Mouse (Mus musculus) C2C12 (cell line): ENCODE measurements around the gene Ren1. TPM values are rescaled to one million over a fixed set of nuclear protein-coding genes. Genes with fewer than 3 reads are reported as not detected.

Experiments used
- H3K27me3 ChIP-seq: one replicate; pipeline ENCODE4 v1.6.1; 2011; ENCODE audit not compliant: control insufficient read depth, insufficient read depth, insufficient read length
- H3K36me3 ChIP-seq: one replicate; pipeline ENCODE4 v1.6.1; 2011; ENCODE audit not compliant: control insufficient read depth, insufficient read depth
- H3K4me3 ChIP-seq: one replicate; pipeline ENCODE4 v1.5.1; 2011; ENCODE audit warnings: mild to moderate bottlenecking, control low read depth; ENCODE audit not compliant: poor library complexity, insufficient read depth, severe bottlenecking
- H3K79me2 ChIP-seq: one replicate; pipeline ENCODE4 v1.6.1; 2011; ENCODE audit not compliant: control insufficient read depth, insufficient read depth
- H3K79me3 ChIP-seq: one replicate; pipeline ENCODE4 v1.6.1; 2011; ENCODE audit warnings: low read depth, control low read depth
- H3ac ChIP-seq: one replicate; pipeline ENCODE3; 2011; ENCODE audit warnings: low read depth; ENCODE audit not compliant: control insufficient read depth, insufficient read length
- CEBPB ChIP-seq: IDR thresholded peaks from one replicate; pipeline ENCODE4 v1.6.1; 2011; ENCODE audit warnings: low read depth, mild to moderate bottlenecking, control low read depth, moderate library complexity
- CTCF ChIP-seq: IDR thresholded peaks from one replicate; pipeline ENCODE4 v1.5.1; 2011; ENCODE audit not compliant: control insufficient read depth, insufficient read depth, insufficient read length
- FOSL1 ChIP-seq: IDR thresholded peaks from one replicate; pipeline ENCODE4 v1.8.0; 2011; ENCODE audit warnings: mild to moderate bottlenecking, low read length; ENCODE audit not compliant: poor library complexity, insufficient read depth, severe bottlenecking
- MAX ChIP-seq: IDR thresholded peaks from one replicate; pipeline ENCODE4 v1.6.1; 2011; ENCODE audit warnings: mild to moderate bottlenecking, control low read depth
- MYOD1 ChIP-seq: IDR thresholded peaks from one replicate; pipeline ENCODE4 v1.6.1; 2011; ENCODE audit warnings: low read depth; ENCODE audit not compliant: control insufficient read depth, insufficient read length
- MYOG ChIP-seq: IDR thresholded peaks from one replicate; pipeline ENCODE4 v1.6.1; 2011; ENCODE audit not compliant: control insufficient read depth, insufficient read length; ENCODE audit errors: extremely low read depth
- USF1 ChIP-seq: IDR thresholded peaks from one replicate; pipeline ENCODE4 v1.6.1; 2011; ENCODE audit warnings: low read depth, mild to moderate bottlenecking, control low read depth, moderate library complexity
- long read RNA-seq, 2 experiments: library from polyadenylated mRNA; unstranded; transcript quantifications; one replicate each; pipeline ENCODE4 v2.0.0; 2019 to 2020
- polyA plus RNA-seq: library from polyadenylated mRNA; unstranded; fragments of >200 nt; fragmentation: generic; extraction: Trizol; gene quantifications from one replicate; pipeline ENCODE4 v1.2.1, GENCODE M21; 2012; ENCODE audit warnings: missing spikeins

Gene Ren1
- not detected for polyA plus RNA-seq
- long read RNA-seq, experiment 1, result 0 reads
- long read RNA-seq, experiment 2, result 0 reads

GRCm38 (mm10) chr1:133350210-133350609 is at the start of gene Ren1:
Gene Ren1, plus strand, starts transcription at chr1:133350510.
- Histone ChIP-seq H3ac (no peak within 1 kb of the TSS), H3K4me3 (no peak within 1 kb of the TSS), H3K79me3 (no peaks in the 10 kb centered on the region), H3K79me2 (no peaks in the 10 kb centered on the region), H3K36me3 (no peaks in the 10 kb centered on the region), H3K27me3 (peaks cover 72% of the 10 kb centered on the region)
- TF ChIP-seq CTCF (no peak), USF1 (no peak), MYOG (no peak), MYOD1 (no peak), FOSL1 (no peak), CEBPB (no peak), MAX (no peak)

GRCm38 (mm10) chr1:133302540-133302939 is 47.8 kb upstream of the Ren1 start:
- TF ChIP-seq FOSL1 (no peak), CEBPB (no peak)
- Histone ChIP-seq H3K36me3 (no peaks in the 10 kb centered on the region), H3ac (no peak overlapping the region), H3K79me2 (no peaks in the 10 kb centered on the region), H3K79me3 (no peaks in the 10 kb centered on the region), H3K27me3 (no peaks in the 10 kb centered on the region), H3K4me3 (no peak overlapping the region)

GRCm38 (mm10) chr1:133306842-133307241 is 43.5 kb upstream of the Ren1 start:
- Histone ChIP-seq H3K4me3 (no peak overlapping the region), H3K79me2 (no peaks in the 10 kb centered on the region), H3ac (no peak overlapping the region), H3K79me3 (no peaks in the 10 kb centered on the region), H3K36me3 (no peaks in the 10 kb centered on the region), H3K27me3 (peaks cover 30% of the 10 kb centered on the region)
- TF ChIP-seq CTCF (peak; percentile 69), MYOG (no peak), MYOD1 (no peak), FOSL1 (no peak), USF1 (no peak), CEBPB (no peak)

GRCm38 (mm10) chr1:133307318-133307717 is 43.0 kb upstream of the Ren1 start:
- Histone ChIP-seq H3K36me3 (no peaks in the 10 kb centered on the region), H3ac (no peak overlapping the region), H3K27me3 (peaks cover 32% of the 10 kb centered on the region), H3K79me3 (no peaks in the 10 kb centered on the region), H3K4me3 (no peak overlapping the region), H3K79me2 (no peaks in the 10 kb centered on the region)
- no peak for TF ChIP-seq FOSL1
- TF ChIP-seq MYOG, result no peak
- no peak for TF ChIP-seq CTCF
- TF ChIP-seq MYOD1, result no peak
- no peak for TF ChIP-seq MAX
- TF ChIP-seq CEBPB, result no peak
- TF ChIP-seq USF1, result no peak

- no peaks in the 10 kb centered on the region for H3K79me3 ChIP-seq
- H3K4me3 ChIP-seq, result no peak within 1 kb of the TSS
- no peak within 1 kb of the TSS for H3ac ChIP-seq
- TF ChIP-seq FOSL1 (no peak), MYOD1 (no peak), CTCF (no peak), CEBPB (no peak), MYOG (no peak), USF1 (no peak), MAX (no peak)
- no peaks in the 10 kb centered on the region for H3K79me2 ChIP-seq
- H3K27me3 ChIP-seq, result peaks cover 38% of the 10 kb centered on the region
- H3K36me3 ChIP-seq, result no peaks in the 10 kb centered on the region
Measured at GRCm38 (mm10) chr1:133309652-133310267, 40.5 kb upstream of the Ren1 start, which contains the start of gene Golt1a. Gene Golt1a, plus strand, starts transcription at chr1:133309800.

- TF ChIP-seq USF1 (no peak), MYOG (no peak), FOSL1 (no peak)
- no peaks in the 10 kb centered on the region for H3K79me2 ChIP-seq
- H3K36me3 ChIP-seq, result no peaks in the 10 kb centered on the region
- H3ac ChIP-seq, result no peak overlapping the region
- H3K27me3 ChIP-seq, result peaks cover 38% of the 10 kb centered on the region
- H3K4me3 ChIP-seq, result no peak overlapping the region
- no peaks in the 10 kb centered on the region for H3K79me3 ChIP-seq
Measured at GRCm38 (mm10) chr1:133311240-133311639, 39.1 kb upstream of the Ren1 start.
